Mouse (Mus musculus): ENCODE results near the gene Dtd1.

DNA sequence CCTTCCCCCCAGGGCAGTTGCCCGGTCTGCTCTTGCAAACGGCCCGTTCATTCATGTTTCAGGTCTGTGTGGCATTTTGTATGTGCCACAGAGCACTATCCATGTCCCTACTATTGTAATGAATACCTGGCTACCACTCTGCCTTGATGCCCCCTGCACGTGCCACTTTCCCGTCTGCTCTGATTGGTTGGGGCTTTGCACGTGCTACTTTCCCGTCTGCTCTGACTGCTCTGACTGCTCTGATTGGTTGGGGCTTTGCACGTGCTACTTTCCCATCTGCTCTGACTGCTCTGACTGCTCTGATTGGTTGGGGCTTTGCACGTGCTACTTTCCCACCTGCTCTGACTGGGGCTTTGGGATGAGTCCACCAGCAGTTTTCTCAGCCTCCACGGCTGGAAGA is 142.3 kb downstream of the Dtd1 start:
- TF ChIP-seq POLR2A (IDR thresholded peaks at IDR 0.05; ENCODE audit: control insufficient read depth, low read depth, low read length), result no peak
- TF ChIP-seq CTCF (IDR thresholded peaks at IDR 0.05; ENCODE audit: control insufficient read depth, insufficient read depth, insufficient replicate concordance, low read depth, low read length), result no peak

Measured in testis, adult 2 months (tissue).